Mouse (Mus musculus): ENCODE measurements at regions not wholly inside any gene's neighbourhood (a gene's known extent, or its start where the extent isn't known, plus 50 kb on each side); places are given as distances from the start of the nearest gene placed in this dataset.
"Not testable (repeated sequence)": the region's sequence is repeated elsewhere in the genome, so short reads cannot be mapped to it uniquely, and the experiment has no call there.

- not testable (repeated sequence) for DNase-seq (ENCODE audit: low spot score in 2 of 2)
These were observed 1000.2 kb downstream of the Kcnt2 start for GRCm38 (mm10) chr1:141246125-141246524.

GRCm38 (mm10) chr1:141274738-141275137 is 1028.8 kb downstream of the Kcnt2 start:
- no peak for DNase-seq (ENCODE audit: low spot score in 2 of 2)

- DNase-seq (ENCODE audit: low spot score in 2 of 2): no peak
These were observed 1035.6 kb downstream of the Kcnt2 start for GRCm38 (mm10) chr1:141281513-141281912.

GRCm38 (mm10) chr1:141322968-141323367 is 1077.0 kb downstream of the Kcnt2 start:
- DNase-seq (ENCODE audit: low spot score in 2 of 2): no peak

GRCm38 (mm10) chr1:141338073-141338472 is 1092.1 kb downstream of the Kcnt2 start:
- peak; percentile 24 to 58 for DNase-seq (ENCODE audit: low spot score in 2 of 2)

- no peak for DNase-seq (ENCODE audit: low spot score in 2 of 2)
These were observed 1123.5 kb downstream of the Kcnt2 start for GRCm38 (mm10) chr1:141369447-141369846.

GRCm38 (mm10) chr1:141375966-141376365 is 1130.0 kb downstream of the Kcnt2 start:
- DNase-seq (ENCODE audit: low spot score in 2 of 2): no peak

- no peak for DNase-seq (ENCODE audit: low spot score in 2 of 2)
These were observed 1155.4 kb downstream of the Kcnt2 start for GRCm38 (mm10) chr1:141401334-141401733.

- peak; percentile 12 to 67 for DNase-seq (ENCODE audit: low spot score in 2 of 2)
These were observed 1183.7 kb downstream of the Kcnt2 start for GRCm38 (mm10) chr1:141429675-141430074.

GRCm38 (mm10) chr1:141430117-141430516 is 1184.2 kb downstream of the Kcnt2 start:
- no peak for DNase-seq (ENCODE audit: low spot score in 2 of 2)

- no peak for DNase-seq (ENCODE audit: low spot score in 2 of 2)
These were observed 1189.5 kb downstream of the Kcnt2 start for GRCm38 (mm10) chr1:141435452-141435851.

GRCm38 (mm10) chr1:141440234-141440633 is 1194.3 kb downstream of the Kcnt2 start:
- no peak for DNase-seq (ENCODE audit: low spot score in 2 of 2)

- no peak for DNase-seq (ENCODE audit: low spot score in 2 of 2)
These were observed 1205.0 kb downstream of the Kcnt2 start for GRCm38 (mm10) chr1:141450960-141451359.

- no peak for DNase-seq (ENCODE audit: low spot score in 2 of 2)
These were observed 1218.6 kb downstream of the Kcnt2 start for GRCm38 (mm10) chr1:141464576-141464975.

All from layer of hippocampus, adult 18-20 months (tissue).